Mouse (Mus musculus): Measurements from ENCODE around the gene Igf2bp2.

DNA sequence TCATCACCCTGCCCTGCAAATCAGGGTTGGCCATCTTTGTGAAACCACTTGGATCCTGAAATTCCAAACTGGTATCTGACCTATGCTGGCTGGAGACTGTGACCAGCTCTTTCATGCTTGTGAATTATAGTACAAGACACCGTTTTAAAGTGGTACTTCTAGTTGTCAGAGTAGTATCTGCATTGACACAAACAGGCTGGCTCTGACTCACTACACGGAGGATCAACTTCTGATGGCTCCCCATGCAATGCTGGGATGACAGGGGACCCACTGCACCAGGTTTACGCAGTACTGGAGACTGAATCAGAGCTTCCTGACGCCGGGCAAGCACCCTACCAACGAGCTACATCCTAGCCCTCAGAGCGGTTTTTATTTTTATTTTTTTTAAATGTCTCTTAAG is 17.0 kb downstream of the Igf2bp2 start:
- TF ChIP-seq CTCF (IDR thresholded peaks at IDR 0.05; ENCODE audit: low read depth, low read length) = no peak
- TF ChIP-seq POLR2A (IDR thresholded peaks at IDR 0.05; ENCODE audit: extremely low read depth, insufficient read depth, low read length) = no peak
